Mouse (Mus musculus) liver, embryonic 12.5 days (tissue): ENCODE results near the gene 6330409D20Rik. TPM values are rescaled to one million over a fixed set of nuclear protein-coding genes. Genes with fewer than 3 reads are reported as not detected.

Experiments used
- ATAC-seq: fragments of 200-750 bp; cut with Nextera tagmentation; 2 replicates; pipeline ENCODE4 v1.8.0; 2017; ENCODE audit warnings: moderate number of reproducible peaks, mild to moderate bottlenecking, moderate library complexity
- H3K27ac ChIP-seq: fragments of 300-500 bp; sonication (generic); 2 replicates; pipeline ENCODE4 v1.5.1; 2016; ENCODE audit warnings: mild to moderate bottlenecking
- H3K27me3 ChIP-seq: fragments of 300-500 bp; sonication (generic); replicated peaks from 2 replicates; pipeline ENCODE4 v1.6.1; 2016; ENCODE audit warnings: mild to moderate bottlenecking, moderate library complexity
- H3K36me3 ChIP-seq: fragments of 300-500 bp; sonication (generic); 2 replicates; pipeline ENCODE4 v1.6.1; 2016; ENCODE audit warnings: mild to moderate bottlenecking, moderate library complexity
- H3K4me1 ChIP-seq: fragments of 300-500 bp; sonication (generic); 2 replicates; pipeline ENCODE4 v1.6.1; 2016
- H3K4me2 ChIP-seq: fragments of 300-500 bp; sonication (generic); 2 replicates; pipeline ENCODE4 v1.6.1; 2016; ENCODE audit warnings: mild to moderate bottlenecking, moderate library complexity
- H3K4me3 ChIP-seq: fragments of 300-500 bp; sonication (generic); 2 replicates; pipeline ENCODE4 v1.5.1; 2016; ENCODE audit warnings: mild to moderate bottlenecking, moderate library complexity
- H3K9ac ChIP-seq: fragments of 300-500 bp; sonication (generic); 2 replicates; pipeline ENCODE4 v1.6.1; 2016; ENCODE audit warnings: mild to moderate bottlenecking, moderate library complexity
- H3K9me3 ChIP-seq: fragments of 300-500 bp; sonication (generic); replicated peaks from 2 replicates; pipeline ENCODE4 v1.6.1; 2016; ENCODE audit warnings: mild to moderate bottlenecking, moderate library complexity
- WGBS: fragments of 180-500 bp; shearing (Covaris S2); methylation state at CpG from one replicate; pipeline ENCODE4 v1.1.7; 2016; ENCODE audit not compliant: insufficient replicate concordance; 5-methylcytosine and 5-hydroxymethylcytosine counted together
- polyA plus RNA-seq: library from polyadenylated mRNA; unstranded; fragments of >200 nt; fragmentation: Nextera tagmentation; extraction: Ambion mirVana; gene quantifications from 2 replicates; pipeline ENCODE4 v1.2.1, GENCODE M21; 2016

6330409D20Rik gene
- not detected in 2 replicates for polyA plus RNA-seq

- no peak for ATAC-seq
- H3K9ac ChIP-seq: no peak within 1 kb of the TSS; the same call in 1 of the 2 replicates
- peaks cover 22% of the 10 kb centered on the region for H3K4me1 ChIP-seq
- peak within 1 kb of the TSS; percentile 39 for H3K4me3 ChIP-seq
- H3K4me2 ChIP-seq: peak within 1 kb of the TSS; percentile 69
- no peaks in the 10 kb centered on the region for H3K9me3 ChIP-seq
- H3K36me3 ChIP-seq: peaks cover 8% of the 10 kb centered on the region
- H3K27me3 ChIP-seq: peaks cover 36% of the 10 kb centered on the region
- 28% methylated on average over 11 of the region's 11 CpGs for WGBS
- no peak within 1 kb of the TSS for H3K27ac ChIP-seq
Measured at GRCm38 (mm10) chr2:32740916-32741272, at the start of gene 6330409D20Rik. 6330409D20Rik (minus strand) TSS chr2:32741016.

- no peaks in the 10 kb centered on the region for H3K27me3 ChIP-seq
- no peak overlapping the region for H3K27ac ChIP-seq
- no peak overlapping the region for H3K4me3 ChIP-seq
- no peak for ATAC-seq
- H3K36me3 ChIP-seq: no peaks in the 10 kb centered on the region
- no peaks in the 10 kb centered on the region for H3K9me3 ChIP-seq
- H3K4me1 ChIP-seq: no peaks in the 10 kb centered on the region; the same call in 1 of the 2 replicates
- 74% methylated on average over 2 of the region's 2 CpGs for WGBS
- no peak overlapping the region for H3K9ac ChIP-seq
- no peak overlapping the region for H3K4me2 ChIP-seq
Measured at GRCm38 (mm10) chr2:32788581-32788980, 47.8 kb upstream of the 6330409D20Rik start.

DNA sequence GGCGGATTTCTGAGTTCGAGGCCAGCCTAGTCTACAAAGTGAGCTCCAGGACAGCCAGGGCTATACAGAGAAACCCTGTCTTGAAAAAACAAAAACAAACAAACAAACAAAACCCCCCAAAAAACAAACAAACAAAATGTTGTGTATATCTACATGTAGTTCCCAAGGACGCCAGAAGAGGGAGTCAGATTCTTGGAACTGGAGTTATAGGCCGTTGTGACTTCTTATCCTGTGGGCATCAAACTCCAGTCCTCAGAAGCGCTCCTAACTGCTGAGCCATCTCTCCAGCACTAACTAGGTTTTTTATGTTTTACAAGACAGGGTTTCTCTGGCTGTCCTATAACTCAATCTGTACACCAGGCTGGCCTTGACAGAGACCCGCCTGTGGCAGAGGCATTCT lies 46.4 kb upstream of the 6330409D20Rik start:
- Histone ChIP-seq H3K4me3 (no peak overlapping the region), H3K9me3 (no peaks in the 10 kb centered on the region), H3K9ac (no peak overlapping the region), H3K27me3 (no peaks in the 10 kb centered on the region), H3K27ac (no peak overlapping the region), H3K36me3 (no peaks in the 10 kb centered on the region), H3K4me2 (no peak overlapping the region), H3K4me1 (no peaks in the 10 kb centered on the region; the same call in 1 of the 2 replicates)
- no peak for ATAC-seq
- WGBS: 39% methylated on average over 6 of the region's 6 CpGs

- Histone ChIP-seq H3K4me2 (no peak within 1 kb of the TSS), H3K9ac (no peak within 1 kb of the TSS), H3K27me3 (no peaks in the 10 kb centered on the region), H3K4me1 (peaks cover 5% of the 10 kb centered on the region), H3K36me3 (no peaks in the 10 kb centered on the region), H3K27ac (no peak within 1 kb of the TSS), H3K9me3 (no peaks in the 10 kb centered on the region), H3K4me3 (no peak within 1 kb of the TSS)
- ATAC-seq: no peak
- 48% methylated on average over 4 of the region's 4 CpGs for WGBS
Measured at GRCm38 (mm10) chr2:32784048-32784681, 43.3 kb upstream of the 6330409D20Rik start, which contains the start of gene Cfap157. Cfap157 (minus strand) TSS chr2:32784428.

GRCm38 (mm10) chr2:32781710-32782109 lies 40.9 kb upstream of the 6330409D20Rik start:
- H3K4me3 ChIP-seq: no peak overlapping the region

GRCm38 (mm10) chr2:32779714-32780113 lies 38.9 kb upstream of the 6330409D20Rik start:
- no peaks in the 10 kb centered on the region for H3K9me3 ChIP-seq
- H3K4me1 ChIP-seq: peaks cover 22% of the 10 kb centered on the region
- H3K27me3 ChIP-seq: no peaks in the 10 kb centered on the region
- no peak overlapping the region for H3K4me2 ChIP-seq
- ATAC-seq: no peak
- no peak overlapping the region for H3K4me3 ChIP-seq
- no peak overlapping the region for H3K27ac ChIP-seq
- 75% methylated on average over 6 of the region's 6 CpGs for WGBS
- no peaks in the 10 kb centered on the region; the same call in 1 of the 2 replicates for H3K36me3 ChIP-seq
- no peak overlapping the region for H3K9ac ChIP-seq

More at GRCm38 (mm10) chr2:32781710-32782109, 40.9 kb upstream of the 6330409D20Rik start:
- Histone ChIP-seq H3K9ac (no peak overlapping the region), H3K36me3 (no peaks in the 10 kb centered on the region; the same call in 1 of the 2 replicates), H3K4me2 (no peak overlapping the region), H3K4me1 (peaks cover 5% of the 10 kb centered on the region; the same call in 1 of the 2 replicates), H3K9me3 (no peaks in the 10 kb centered on the region), H3K27me3 (no peaks in the 10 kb centered on the region), H3K27ac (no peak overlapping the region)
- no peak for ATAC-seq
- WGBS: 57% methylated on average over 6 of the region's 6 CpGs

DNA sequence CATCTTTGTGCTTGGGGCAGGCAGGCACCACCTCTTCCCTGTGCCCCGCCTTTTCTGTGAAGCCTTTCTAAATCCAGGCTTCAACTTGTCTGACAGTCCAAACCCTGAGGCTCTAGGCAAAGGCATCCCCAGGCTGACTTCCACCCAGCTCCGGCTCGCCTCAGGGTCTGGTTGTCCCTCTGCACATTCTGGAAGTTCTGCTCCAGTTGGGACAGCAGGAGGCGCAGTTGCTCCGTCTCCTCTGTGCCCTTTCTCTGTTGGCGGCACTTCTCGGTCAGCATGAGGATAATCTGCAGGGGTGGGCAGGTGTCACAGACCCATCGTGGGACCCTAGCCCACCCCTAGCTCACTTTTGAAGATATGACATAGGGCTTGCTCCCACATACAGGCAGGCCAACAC lies 38.3 kb upstream of the 6330409D20Rik start:
- WGBS: 21% methylated on average over 8 of the region's 8 CpGs

DNA sequence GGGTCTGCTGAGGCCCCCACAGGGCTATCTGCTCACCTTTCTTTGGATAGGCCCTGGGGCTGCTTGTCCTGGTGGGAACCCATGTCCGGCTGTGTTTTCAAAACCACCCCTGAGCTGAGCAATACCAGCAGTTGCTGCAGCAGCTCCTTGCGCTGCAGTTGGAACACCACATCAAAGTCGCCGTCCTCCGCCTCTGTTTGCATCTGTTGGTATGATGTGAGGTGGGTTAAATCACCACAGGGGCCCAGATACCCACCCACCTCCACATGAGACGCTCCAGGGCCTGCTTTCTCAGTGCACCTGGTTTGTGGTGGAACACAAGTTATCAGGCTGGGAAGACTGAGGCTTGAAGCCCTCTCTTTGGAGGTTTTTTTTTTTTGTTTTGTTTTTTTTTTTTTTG lies 37.3 kb upstream of the 6330409D20Rik start:
- WGBS: 78% methylated on average over 6 of the region's 6 CpGs
- Histone ChIP-seq H3K9ac (no peak overlapping the region), H3K36me3 (no peaks in the 10 kb centered on the region; the same call in 1 of the 2 replicates), H3K27me3 (no peaks in the 10 kb centered on the region; the same call in 1 of the 2 replicates), H3K4me1 (peaks cover 24% of the 10 kb centered on the region), H3K4me3 (no peak overlapping the region), H3K27ac (no peak overlapping the region), H3K9me3 (no peaks in the 10 kb centered on the region), H3K4me2 (no peak overlapping the region)
- no peak for ATAC-seq

More for the DNA sequence above, 38.3 kb upstream of the 6330409D20Rik start:
- H3K4me3 ChIP-seq: no peak overlapping the region
- H3K4me1 ChIP-seq: peaks cover 24% of the 10 kb centered on the region
- no peaks in the 10 kb centered on the region; the same call in 1 of the 2 replicates for H3K36me3 ChIP-seq
- H3K9me3 ChIP-seq: no peaks in the 10 kb centered on the region
- no peak overlapping the region for H3K27ac ChIP-seq
- H3K4me2 ChIP-seq: no peak overlapping the region
- H3K27me3 ChIP-seq: no peaks in the 10 kb centered on the region
- H3K9ac ChIP-seq: no peak overlapping the region
- no peak for ATAC-seq

DNA sequence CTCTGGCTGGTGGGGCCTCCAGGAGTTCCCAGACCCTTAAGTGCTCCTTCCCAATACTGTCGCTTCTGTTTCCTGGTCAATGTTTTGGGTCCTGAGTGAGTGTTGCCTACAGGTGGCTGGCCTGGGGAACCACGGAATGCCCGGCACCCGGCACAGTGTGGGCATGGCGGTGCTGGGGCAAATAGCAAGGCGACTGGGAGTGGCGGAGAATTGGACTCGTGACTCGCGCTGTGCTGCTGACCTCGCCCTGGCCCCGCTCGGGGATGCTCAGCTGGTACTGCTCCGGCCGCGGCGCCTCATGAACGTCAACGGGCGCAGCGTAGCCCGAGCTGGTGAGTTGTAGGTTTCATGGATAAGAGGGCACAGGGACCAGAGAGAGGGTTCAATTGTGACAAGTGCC lies 35.4 kb upstream of the 6330409D20Rik start:
- no peak overlapping the region for H3K27ac ChIP-seq
- H3K4me1 ChIP-seq: peaks cover 33% of the 10 kb centered on the region
- H3K36me3 ChIP-seq: no peaks in the 10 kb centered on the region; the same call in 1 of the 2 replicates
- H3K4me2 ChIP-seq: peak overlapping the region; percentile 93
- WGBS: 33% methylated on average over 22 of the region's 22 CpGs
- peak overlapping the region; percentile 67 for H3K9ac ChIP-seq
- ATAC-seq: no peak
- H3K27me3 ChIP-seq: no peaks in the 10 kb centered on the region; the same call in 1 of the 2 replicates
- H3K9me3 ChIP-seq: no peaks in the 10 kb centered on the region
- peak overlapping the region; percentile 71 for H3K4me3 ChIP-seq

DNA sequence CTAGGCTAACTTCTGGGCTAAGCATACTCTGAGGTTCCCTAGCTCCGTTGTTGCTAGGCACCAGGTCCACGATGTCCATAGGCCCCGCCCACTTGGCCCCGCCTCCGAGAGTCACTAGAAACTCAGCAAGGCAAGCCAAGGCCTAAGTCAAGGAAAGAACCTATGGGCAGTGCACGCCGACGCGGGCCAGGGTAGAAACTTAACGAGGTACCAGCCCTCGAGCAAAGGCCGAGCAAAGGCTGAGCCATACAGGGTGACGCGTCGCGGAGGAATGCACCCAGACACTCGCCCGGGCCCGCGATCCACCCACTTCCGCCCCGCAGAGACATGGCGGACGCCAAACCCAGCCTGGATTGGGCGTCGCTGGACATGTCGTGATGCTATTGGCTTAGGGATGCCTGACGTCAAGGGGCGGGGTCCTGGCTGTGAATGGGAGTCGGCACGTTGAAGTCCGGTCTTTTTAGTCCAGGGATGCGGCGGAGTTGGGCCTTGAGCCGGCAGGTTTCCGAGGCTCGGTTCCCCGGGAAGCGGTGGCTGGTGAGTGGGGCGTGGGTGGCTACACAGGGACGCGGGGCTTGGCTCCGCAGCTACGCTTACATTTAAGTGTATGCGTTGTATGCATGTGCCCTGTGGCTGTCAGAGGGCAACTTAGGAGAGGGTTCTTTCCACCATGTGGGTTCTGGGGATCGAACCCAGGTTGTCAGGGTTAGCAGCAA lies 34.7 kb upstream of the 6330409D20Rik start, which contains the start of the genes Ttc16 and Ptrh1:
Ttc16 (minus strand) TSS at position 275 of the 716 bp plus-strand sequence.
Ptrh1 (plus strand) TSS at position 428 of the 716 bp plus-strand sequence.
- WGBS: under 1% methylated on average over 46 of the region's 46 CpGs
- H3K27ac ChIP-seq: 0 out of 2 replicates have a peak within 1 kb of the TSS, but pooled peaks have one; percentile 45
- H3K4me3 ChIP-seq: peak within 1 kb of the TSS; percentile 71

DNA sequence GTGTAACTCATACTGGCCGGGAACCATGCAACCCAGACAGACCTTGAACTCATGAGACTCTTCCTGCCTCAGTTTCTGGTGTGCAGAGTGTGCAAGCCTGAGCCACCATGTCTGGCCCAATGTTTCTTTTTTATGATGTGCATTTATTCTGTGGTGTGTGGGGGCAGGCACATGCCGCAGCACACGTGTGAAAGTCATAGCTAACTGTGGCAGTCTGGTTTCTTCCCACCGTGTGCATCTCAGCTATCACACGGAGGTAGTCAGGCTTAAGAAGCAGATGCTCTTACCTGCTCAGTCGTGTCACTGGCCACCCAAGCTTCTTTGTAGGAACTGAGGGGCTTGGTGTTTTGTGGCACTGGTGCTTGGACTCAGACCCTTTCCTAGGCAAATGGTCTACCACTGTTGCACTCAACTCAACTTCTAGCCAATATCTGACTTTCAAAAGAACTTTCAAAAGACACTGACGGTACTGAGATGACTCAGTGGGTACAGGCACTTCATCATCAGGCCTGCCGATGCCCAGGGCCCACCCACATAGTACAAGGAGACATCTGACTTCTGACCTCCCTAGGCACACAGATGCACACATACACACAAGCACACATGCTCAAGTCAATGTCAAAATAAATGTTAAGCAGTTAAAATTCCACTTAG lies 31.9 kb upstream of the 6330409D20Rik start:
- H3K27ac ChIP-seq: no peak overlapping the region
- H3K36me3 ChIP-seq: no peaks in the 10 kb centered on the region; the same call in 1 of the 2 replicates
- no peaks in the 10 kb centered on the region; the same call in 1 of the 2 replicates for H3K27me3 ChIP-seq
- H3K4me2 ChIP-seq: no peak overlapping the region
- no peak overlapping the region for H3K9ac ChIP-seq
- 77% methylated on average over 8 of the region's 8 CpGs for WGBS
- ATAC-seq: no peak
- no peaks in the 10 kb centered on the region for H3K9me3 ChIP-seq
- H3K4me1 ChIP-seq: peaks cover 62% of the 10 kb centered on the region
- H3K4me3 ChIP-seq: no peak overlapping the region

More for the DNA sequence above, 34.7 kb upstream of the 6330409D20Rik start, which contains the start of the genes Ttc16 and Ptrh1:
- Histone ChIP-seq H3K9ac (peak within 1 kb of the TSS; percentile 67), H3K9me3 (no peaks in the 10 kb centered on the region), H3K4me2 (peak within 1 kb of the TSS; percentile 93), H3K27me3 (no peaks in the 10 kb centered on the region; the same call in 1 of the 2 replicates), H3K4me1 (peaks cover 38% of the 10 kb centered on the region), H3K36me3 (no peaks in the 10 kb centered on the region; the same call in 1 of the 2 replicates)
- peak; percentile 95 for ATAC-seq
